Mouse (Mus musculus) spleen, adult 2 months (tissue): ENCODE measurements around the gene Cyp4f40. TPM values are rescaled to one million over a fixed set of nuclear protein-coding genes. Genes with fewer than 3 reads are reported as not detected.
"Not testable (repeated sequence)": the region's sequence is repeated elsewhere in the genome, so short reads cannot be mapped to it uniquely, and the experiment has no call there.

Experiments
- DNase-seq, 2 experiments: peaks; one replicate each; pipeline versions ENCODE4 v3.0.0 to v3.0.0-alpha.2; 2012 to 2021; ENCODE audit warnings: low spot score in 2 of 2, low read depth in 1 of 2
- H3K27ac ChIP-seq: fragments of 200-500 bp; 2 replicates; pipeline ENCODE4 v1.5.1; 2012; ENCODE audit warnings: low read length, inconsistent platforms; ENCODE audit not compliant: insufficient read depth
- H3K27me3 ChIP-seq: fragments of 200-500 bp; 2 replicates; pipeline ENCODE4 v1.6.1; 2012; ENCODE audit warnings: mild to moderate bottlenecking, moderate library complexity, low read length, inconsistent platforms; ENCODE audit not compliant: control insufficient read depth, insufficient read depth
- H3K36me3 ChIP-seq: fragments of 200-500 bp; 2 replicates; pipeline ENCODE4 v1.6.1; 2012; ENCODE audit warnings: mild to moderate bottlenecking, low read length, inconsistent platforms; ENCODE audit not compliant: control insufficient read depth, insufficient read depth
- H3K4me1 ChIP-seq: fragments of 200-500 bp; 2 replicates; pipeline ENCODE4 v1.6.1; 2011; ENCODE audit warnings: inconsistent platforms; ENCODE audit not compliant: control insufficient read depth, insufficient read depth, insufficient read length
- H3K4me3 ChIP-seq: fragments of 200-500 bp; 2 replicates; pipeline ENCODE4 v1.5.1; 2011; ENCODE audit warnings: mild to moderate bottlenecking, inconsistent platforms; ENCODE audit not compliant: insufficient read depth, insufficient read length; ENCODE audit errors: extremely low read depth
- CTCF ChIP-seq: fragments of 200-500 bp; IDR thresholded peaks from 2 replicates; pipeline ENCODE4 v1.5.1; 2011; ENCODE audit warnings: mild to moderate bottlenecking, inconsistent platforms; ENCODE audit not compliant: insufficient read depth, insufficient read length, insufficient replicate concordance; ENCODE audit errors: extremely low read depth
- POLR2A ChIP-seq: fragments of 200-500 bp; IDR thresholded peaks from 2 replicates; pipeline ENCODE4 v1.6.1; 2011; ENCODE audit warnings: low read depth, low read length, inconsistent platforms
- WGBS: fragments of 180-500 bp; shearing (Covaris S2); methylation state at CpG from one replicate; pipeline ENCODE4 v1.1.7; 2018; 5-methylcytosine and 5-hydroxymethylcytosine counted together
- polyA plus RNA-seq: library from polyadenylated mRNA; depleted of rRNA; stranded (reverse); fragments of >200 nt; gene quantifications from 2 replicates; pipeline ENCODE4 v1.2.3, GENCODE M21; 2012; rRNA removed

The Cyp4f40 gene
- polyA plus RNA-seq, result 0.09 TPM in 1 of 2 replicates, not detected in the other

GRCm38 (mm10) chr17:32658712-32659111, at the start of gene Cyp4f40:
Cyp4f40 (plus strand) TSS chr17:32658900.
- Histone ChIP-seq H3K4me1 (no peaks in the 10 kb centered on the region), H3K36me3 (no peaks in the 10 kb centered on the region), H3K4me3 (no peak within 1 kb of the TSS), H3K27me3 (no peaks in the 10 kb centered on the region), H3K27ac (no peak within 1 kb of the TSS)
- DNase-seq, result no peak
- WGBS, result 46% methylated on average over 2 of the region's 2 CpGs
- TF ChIP-seq CTCF (no peak), POLR2A (no peak)

- WGBS, result 81% methylated on average over 3 of the region's 3 CpGs
- H3K27me3 ChIP-seq, H3K36me3 ChIP-seq: not testable (repeated sequence)
These were observed 48.5 kb upstream of the Cyp4f40 start for GRCm38 (mm10) chr17:32610231-32610630.

GRCm38 (mm10) chr17:32610896-32611295, 47.8 kb upstream of the Cyp4f40 start:
- no peak for DNase-seq
- H3K36me3 ChIP-seq, result no peaks in the 10 kb centered on the region
- H3K4me3 ChIP-seq, result no peak overlapping the region
- no peaks in the 10 kb centered on the region for H3K27me3 ChIP-seq
- no peaks in the 10 kb centered on the region for H3K4me1 ChIP-seq
- no peak for TF ChIP-seq CTCF
- no peak for TF ChIP-seq POLR2A
- H3K27ac ChIP-seq, result no peak overlapping the region
- 90% methylated on average over 3 of the region's 3 CpGs for WGBS

More at GRCm38 (mm10) chr17:32610231-32610630, 48.5 kb upstream of the Cyp4f40 start:
- not testable (repeated sequence) for H3K27ac ChIP-seq, H3K4me1 ChIP-seq, H3K4me3 ChIP-seq, DNase-seq

- no peaks in the 10 kb centered on the region for H3K36me3 ChIP-seq
- no peaks in the 10 kb centered on the region for H3K4me1 ChIP-seq
- 10% methylated on average over 3 of the region's 3 CpGs for WGBS
- H3K27ac ChIP-seq, result no peak overlapping the region
- TF ChIP-seq CTCF, result no peak
- TF ChIP-seq POLR2A, result no peak
- H3K27me3 ChIP-seq, result no peaks in the 10 kb centered on the region
- no peak for DNase-seq
- H3K4me3 ChIP-seq, result no peak overlapping the region
These were observed 46.3 kb upstream of the Cyp4f40 start for GRCm38 (mm10) chr17:32612417-32612816.

GRCm38 (mm10) chr17:32617252-32617651, 41.4 kb upstream of the Cyp4f40 start:
- Histone ChIP-seq H3K4me3 (no peak overlapping the region), H3K4me1 (no peaks in the 10 kb centered on the region), H3K27ac (no peak overlapping the region), H3K27me3 (no peaks in the 10 kb centered on the region), H3K36me3 (no peaks in the 10 kb centered on the region)
- no peak for DNase-seq
- TF ChIP-seq POLR2A, result no peak
- no peak for TF ChIP-seq CTCF
- WGBS, result 51% methylated on average over 1 of the region's 1 CpGs

GRCm38 (mm10) chr17:32621018-32621417, 37.7 kb upstream of the Cyp4f40 start, which contains the start of gene Cyp4f37:
Cyp4f37 (plus strand) TSS chr17:32621309.
- not testable (repeated sequence) for H3K36me3 ChIP-seq, H3K27ac ChIP-seq, DNase-seq, H3K4me3 ChIP-seq, H3K27me3 ChIP-seq, H3K4me1 ChIP-seq
- 76% methylated on average over 4 of the region's 4 CpGs for WGBS

GRCm38 (mm10) chr17:32629726-32630125, 29.0 kb upstream of the Cyp4f40 start:
- H3K27ac ChIP-seq, H3K27me3 ChIP-seq, DNase-seq, H3K36me3 ChIP-seq, H3K4me1 ChIP-seq, H3K4me3 ChIP-seq: not testable (repeated sequence)
- WGBS, result 76% methylated on average over 7 of the region's 7 CpGs
